Mouse (Mus musculus) hindbrain, embryonic 12.5 days (tissue): ENCODE measurements at regions not wholly inside any gene's neighbourhood (a gene's known extent, or its start where the extent isn't known, plus 50 kb on each side); places are given as distances from the start of the nearest gene placed in this dataset.

Experiments
- ATAC-seq: fragments of 200-750 bp; cut with Nextera tagmentation; 2 replicates; pipeline ENCODE4 v1.8.0; 2017; ENCODE audit warnings: moderate TSS enrichment; ENCODE audit not compliant: low FRiP score
- H3K27ac ChIP-seq: fragments of 300-500 bp; sonication (generic); 2 replicates; pipeline ENCODE4 v1.5.1; 2016; ENCODE audit warnings: mild to moderate bottlenecking
- H3K27me3 ChIP-seq: fragments of 300-500 bp; sonication (generic); 2 replicates; pipeline ENCODE4 v1.6.1; 2016; ENCODE audit warnings: mild to moderate bottlenecking
- H3K36me3 ChIP-seq: fragments of 300-500 bp; sonication (generic); 2 replicates; pipeline ENCODE4 v1.6.1; 2016; ENCODE audit warnings: mild to moderate bottlenecking
- H3K4me1 ChIP-seq: fragments of 300-500 bp; sonication (generic); 2 replicates; pipeline ENCODE4 v1.6.1; 2016
- H3K4me2 ChIP-seq: fragments of 300-500 bp; sonication (generic); replicated peaks from 2 replicates; pipeline ENCODE4 v1.6.1; 2016; ENCODE audit warnings: mild to moderate bottlenecking
- H3K4me3 ChIP-seq: fragments of 300-500 bp; sonication (generic); 2 replicates; pipeline ENCODE4 v1.5.1; 2016; ENCODE audit warnings: mild to moderate bottlenecking
- H3K9ac ChIP-seq: fragments of 300-500 bp; sonication (generic); 2 replicates; pipeline ENCODE4 v1.6.1; 2016; ENCODE audit warnings: mild to moderate bottlenecking, moderate library complexity
- H3K9me3 ChIP-seq: fragments of 300-500 bp; sonication (generic); replicated peaks from 2 replicates; pipeline ENCODE4 v1.6.1; 2016; ENCODE audit warnings: mild to moderate bottlenecking
- WGBS: fragments of 180-500 bp; shearing (Covaris S2); methylation state at CpG from one replicate; pipeline ENCODE4 v1.1.7; 2016; 5-methylcytosine and 5-hydroxymethylcytosine counted together

- H3K4me1 ChIP-seq = peaks cover 5% of the 10 kb centered on the region; the same call in 1 of the 2 replicates
- ATAC-seq = no peak
- no peaks in the 10 kb centered on the region for H3K27me3 ChIP-seq
- H3K9me3 ChIP-seq = no peaks in the 10 kb centered on the region
- WGBS = 98% methylated on average over 3 of the region's 3 CpGs
- no peak overlapping the region for H3K4me2 ChIP-seq
- H3K9ac ChIP-seq = no peak overlapping the region
- H3K4me3 ChIP-seq = no peak overlapping the region
- H3K27ac ChIP-seq = no peak overlapping the region
- H3K36me3 ChIP-seq = no peaks in the 10 kb centered on the region
These were observed 112.1 kb downstream of the Sp3 start for GRCm38 (mm10) chr2:72868173-72868572.

- no peak for ATAC-seq
- no peaks in the 10 kb centered on the region for H3K9me3 ChIP-seq
- no peak overlapping the region for H3K9ac ChIP-seq
- H3K4me2 ChIP-seq = no peak overlapping the region
- H3K27me3 ChIP-seq = no peaks in the 10 kb centered on the region
- H3K4me1 ChIP-seq = no peaks in the 10 kb centered on the region
- no peak overlapping the region for H3K27ac ChIP-seq
- 84% methylated on average over 5 of the region's 5 CpGs for WGBS
- H3K36me3 ChIP-seq = no peaks in the 10 kb centered on the region
- H3K4me3 ChIP-seq = no peak overlapping the region
These were observed 108.4 kb downstream of the Sp3 start for GRCm38 (mm10) chr2:72871836-72872235.

GRCm38 (mm10) chr2:72873948-72874347, 106.3 kb downstream of the Sp3 start:
- Histone ChIP-seq H3K9ac (no peak overlapping the region), H3K4me2 (no peak overlapping the region), H3K36me3 (no peaks in the 10 kb centered on the region), H3K27ac (no peak overlapping the region), H3K4me3 (no peak overlapping the region), H3K4me1 (no peaks in the 10 kb centered on the region), H3K9me3 (no peaks in the 10 kb centered on the region), H3K27me3 (no peaks in the 10 kb centered on the region)
- ATAC-seq = no peak
- 79% methylated on average over 10 of the region's 10 CpGs for WGBS

GRCm38 (mm10) chr2:72874533-72874932, 105.7 kb downstream of the Sp3 start:
- ATAC-seq = no peak
- H3K36me3 ChIP-seq = no peaks in the 10 kb centered on the region

GRCm38 (mm10) chr2:72875677-72876076, 104.6 kb downstream of the Sp3 start:
- no peaks in the 10 kb centered on the region for H3K9me3 ChIP-seq
- no peaks in the 10 kb centered on the region for H3K4me1 ChIP-seq
- 75% methylated on average over 2 of the region's 2 CpGs for WGBS
- H3K27me3 ChIP-seq = no peaks in the 10 kb centered on the region
- H3K4me2 ChIP-seq = no peak overlapping the region
- no peak overlapping the region for H3K4me3 ChIP-seq
- no peak overlapping the region for H3K27ac ChIP-seq
- no peak for ATAC-seq
- H3K36me3 ChIP-seq = no peaks in the 10 kb centered on the region
- H3K9ac ChIP-seq = no peak overlapping the region

More at GRCm38 (mm10) chr2:72874533-72874932, 105.7 kb downstream of the Sp3 start:
- Histone ChIP-seq H3K9ac (no peak overlapping the region), H3K4me1 (no peaks in the 10 kb centered on the region), H3K9me3 (no peaks in the 10 kb centered on the region), H3K27me3 (no peaks in the 10 kb centered on the region), H3K27ac (no peak overlapping the region), H3K4me2 (no peak overlapping the region), H3K4me3 (no peak overlapping the region)
- 88% methylated on average over 12 of the region's 12 CpGs for WGBS

- H3K36me3 ChIP-seq = no peaks in the 10 kb centered on the region
- 88% methylated on average over 2 of the region's 2 CpGs for WGBS
- H3K4me2 ChIP-seq = no peak overlapping the region
- H3K9me3 ChIP-seq = no peaks in the 10 kb centered on the region
- H3K9ac ChIP-seq = no peak overlapping the region
- no peaks in the 10 kb centered on the region for H3K4me1 ChIP-seq
- H3K27ac ChIP-seq = no peak overlapping the region
- no peak overlapping the region for H3K4me3 ChIP-seq
- no peak for ATAC-seq
- H3K27me3 ChIP-seq = no peaks in the 10 kb centered on the region
These were observed 100.2 kb downstream of the Sp3 start for GRCm38 (mm10) chr2:72880016-72880415.

GRCm38 (mm10) chr2:72881554-72881953, 98.7 kb downstream of the Sp3 start:
- Histone ChIP-seq H3K9ac (no peak overlapping the region), H3K9me3 (no peaks in the 10 kb centered on the region), H3K36me3 (no peaks in the 10 kb centered on the region), H3K27ac (no peak overlapping the region), H3K4me1 (no peaks in the 10 kb centered on the region), H3K27me3 (no peaks in the 10 kb centered on the region), H3K4me3 (no peak overlapping the region), H3K4me2 (no peak overlapping the region)
- no peak for ATAC-seq
- 75% methylated on average over 2 of the region's 2 CpGs for WGBS

GRCm38 (mm10) chr2:72886250-72886649, 94.0 kb downstream of the Sp3 start:
- no peaks in the 10 kb centered on the region for H3K36me3 ChIP-seq
- H3K4me1 ChIP-seq = no peaks in the 10 kb centered on the region
- ATAC-seq = no peak
- H3K27ac ChIP-seq = no peak overlapping the region
- H3K27me3 ChIP-seq = no peaks in the 10 kb centered on the region
- H3K9ac ChIP-seq = no peak overlapping the region
- no peak overlapping the region for H3K4me2 ChIP-seq
- 89% methylated on average over 2 of the region's 2 CpGs for WGBS
- H3K9me3 ChIP-seq = no peaks in the 10 kb centered on the region
- H3K4me3 ChIP-seq = no peak overlapping the region
